Mouse (Mus musculus) erythroid progenitor cell, adult 5-6 weeks (primary cell): ENCODE measurements around the gene Ppp1r13b. TPM values are rescaled to one million over a fixed set of nuclear protein-coding genes. Genes with fewer than 3 reads are reported as not detected.

Experiments
- ATAC-seq: replicated peaks from 2 replicates; pipeline ENCODE4 v1.8.0; 2016; ENCODE audit warnings: moderate number of reproducible peaks, mild to moderate bottlenecking, moderate TSS enrichment, inconsistent platforms; ENCODE audit not compliant: poor library complexity, low FRiP score, severe bottlenecking
- total RNA-seq, 2 experiments: library from RNA; stranded (forward) in 1 of 2; stranded (reverse) in 1 of 2; fragments of 150-400 nt in 1 of 2; fragments of 186-747, 209-891 nt in 1 of 2; gene quantifications; 2 replicates each; pipeline versions ENCODE4 v1.2.3 to v1.2.4; 2015 to 2017; ENCODE audit warnings: low replicate concordance in 2 of 2

Ppp1r13b gene
- total RNA-seq, 2 experiments from 2014 or later, result 6.7 to 14.7 TPM

DNA sequence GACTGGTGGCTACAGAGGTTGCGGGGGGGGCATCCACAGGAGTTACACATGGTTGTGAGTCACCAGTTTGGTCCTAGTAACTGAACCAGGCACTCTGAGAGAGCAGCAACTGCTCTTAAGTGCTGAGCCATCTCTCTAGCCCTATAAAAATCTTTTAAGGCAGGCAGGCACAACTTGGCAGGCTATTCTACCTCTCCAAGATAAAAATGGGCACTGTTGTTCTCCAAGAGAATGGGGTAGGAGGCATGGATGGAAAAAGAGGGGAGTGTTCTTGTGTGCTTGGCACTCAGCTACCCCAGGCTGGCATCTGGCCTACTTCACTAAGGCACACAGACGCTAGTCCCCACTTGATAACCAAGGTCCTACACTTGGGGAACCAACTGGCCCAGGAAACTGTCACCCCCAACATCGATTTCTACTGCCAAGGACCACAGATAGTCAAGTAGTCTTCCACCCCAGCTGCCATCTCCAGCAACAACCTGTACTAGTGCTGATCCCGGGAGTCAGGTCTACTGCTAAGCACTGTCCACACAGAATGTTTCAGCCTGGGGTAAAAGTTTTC lies 19.5 kb downstream of the Ppp1r13b start:
- no peak for ATAC-seq

DNA sequence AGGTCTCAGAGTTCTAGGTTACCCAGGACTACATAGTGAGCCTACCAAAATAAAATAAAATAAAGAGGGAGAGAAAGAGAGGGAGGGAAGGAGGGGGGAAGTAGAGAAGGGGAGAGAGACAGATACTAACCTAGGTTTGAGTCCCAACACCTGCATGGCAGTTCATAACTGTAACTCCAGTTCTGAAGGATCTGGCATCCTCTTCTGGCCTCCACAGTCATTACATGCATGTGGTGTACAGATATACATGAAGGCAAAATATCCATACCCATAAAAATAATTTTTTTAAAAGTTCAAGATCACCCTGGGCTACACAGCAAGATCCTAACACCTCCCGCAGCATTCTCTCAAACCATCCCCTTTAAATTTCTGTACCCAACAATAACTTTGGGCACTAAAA lies 20.9 kb downstream of the Ppp1r13b start:
- ATAC-seq, result no peak

GRCm38 (mm10) chr12:111882852-111883251 lies 25.1 kb downstream of the Ppp1r13b start:
- no peak for ATAC-seq

DNA sequence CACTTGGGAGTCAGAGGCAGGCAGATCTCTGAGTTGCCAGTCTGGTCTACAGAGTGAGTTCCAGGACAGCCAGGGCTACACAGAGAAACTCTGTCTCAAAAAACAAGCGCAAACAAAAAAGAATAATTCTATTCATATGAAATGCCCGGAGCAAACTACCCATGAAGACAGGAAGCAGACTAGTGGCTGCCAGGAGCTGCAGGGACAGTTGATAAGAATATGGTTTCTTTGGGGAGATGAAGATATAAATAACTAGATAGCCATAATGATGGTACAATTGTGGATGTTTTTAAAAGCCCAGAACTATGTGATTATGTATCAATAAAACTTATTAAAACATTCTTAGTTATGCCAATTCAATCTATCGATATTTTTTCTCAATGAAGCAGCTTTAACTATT lies 25.9 kb downstream of the Ppp1r13b start:
- ATAC-seq, result no peak

DNA sequence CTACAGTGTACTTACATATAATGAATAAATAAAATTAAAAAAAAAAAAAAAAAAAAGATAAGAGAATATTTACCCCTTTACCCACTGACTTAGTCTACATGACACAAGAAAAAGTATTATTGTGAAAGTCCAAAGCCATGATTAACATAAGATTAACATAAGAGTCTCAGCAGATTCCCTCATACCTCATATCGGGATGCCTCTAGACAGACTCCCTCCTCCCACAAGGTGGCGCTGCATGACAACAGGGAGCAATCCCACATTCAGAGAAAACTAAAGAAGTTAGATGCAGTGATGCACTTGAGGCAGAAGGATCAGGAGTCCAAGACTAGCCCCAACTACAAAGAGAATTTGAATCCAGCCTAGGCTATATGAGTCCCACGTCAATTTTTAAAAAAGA lies 29.7 kb downstream of the Ppp1r13b start:
- ATAC-seq, result peak; percentile 65

GRCm38 (mm10) chr12:111875499-111875898 lies 32.4 kb downstream of the Ppp1r13b start:
- no peak for ATAC-seq

- ATAC-seq, result no peak
Measured at GRCm38 (mm10) chr12:111874601-111875140, 33.2 kb downstream of the Ppp1r13b start.

- ATAC-seq, result no peak
Measured at GRCm38 (mm10) chr12:111872079-111872478, 35.8 kb downstream of the Ppp1r13b start.

GRCm38 (mm10) chr12:111870811-111871210 lies 37.1 kb downstream of the Ppp1r13b start:
- no peak for ATAC-seq

DNA sequence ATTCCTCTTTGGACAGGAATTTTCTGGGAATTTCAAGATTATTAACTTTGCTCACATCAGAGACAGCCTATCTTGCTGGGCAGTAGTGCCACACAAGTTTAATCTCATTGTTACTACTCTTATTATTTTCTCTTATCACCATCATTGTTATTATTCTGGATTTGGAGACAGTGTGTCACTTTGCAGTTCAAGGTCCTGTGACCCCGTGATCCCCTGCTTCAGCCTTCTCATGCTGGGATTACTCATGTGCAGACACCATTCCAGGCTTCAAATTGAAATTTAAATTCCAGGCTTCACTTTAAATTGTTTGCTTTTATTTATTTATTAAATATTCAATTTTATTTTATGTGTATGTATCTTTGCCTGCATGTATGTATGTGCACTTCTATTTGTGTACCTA lies 38.1 kb downstream of the Ppp1r13b start:
- ATAC-seq, result no peak

DNA sequence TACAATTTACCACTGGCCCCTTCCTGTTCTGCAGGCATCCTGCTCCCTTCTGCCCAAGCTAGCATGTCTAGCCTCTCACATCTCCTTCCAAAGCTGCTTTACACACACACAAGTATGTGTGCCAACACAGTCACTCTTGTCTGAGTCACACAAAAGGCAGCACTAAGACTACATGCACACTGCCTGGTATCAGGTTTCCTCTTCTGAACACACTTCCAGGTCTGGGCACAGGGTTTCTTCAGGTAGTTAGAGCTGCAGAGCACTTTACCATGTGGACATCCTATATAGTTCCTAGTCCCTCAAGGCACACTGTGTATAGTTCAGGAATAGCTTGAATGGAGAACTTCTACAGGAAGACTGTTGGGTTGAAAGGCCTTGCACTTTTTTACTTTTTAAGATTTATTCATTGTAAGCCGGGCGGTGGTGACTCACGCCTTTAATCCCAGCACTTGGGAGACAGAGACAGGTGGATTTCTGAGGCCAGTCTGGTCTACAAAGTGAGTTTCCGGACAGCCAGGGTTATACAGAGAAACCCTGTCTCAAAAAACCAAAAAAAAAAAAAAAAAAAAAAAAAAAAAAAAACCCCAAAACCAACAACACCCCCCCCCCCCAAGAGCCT lies 43.6 kb downstream of the Ppp1r13b start:
- no peak for ATAC-seq

DNA sequence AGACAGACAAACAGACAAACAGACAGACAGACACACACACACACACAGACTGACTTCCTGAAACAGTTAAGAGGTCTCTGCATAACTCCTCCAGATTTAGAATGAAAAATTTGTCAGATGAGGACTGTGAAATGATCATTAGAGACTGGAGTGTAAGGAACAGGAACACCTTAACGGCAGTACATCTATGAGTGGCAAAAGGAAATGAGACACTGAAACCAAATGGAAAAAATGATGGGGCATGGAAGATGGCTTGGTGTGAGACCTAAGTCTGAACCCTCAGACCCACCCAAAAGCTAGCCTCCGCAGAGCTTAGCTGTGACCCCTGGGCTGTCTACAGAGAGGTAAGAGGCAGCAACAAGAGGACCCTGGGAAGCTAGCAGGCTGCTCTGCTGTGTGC lies 52.5 kb downstream of the Ppp1r13b start:
- no peak for ATAC-seq

DNA sequence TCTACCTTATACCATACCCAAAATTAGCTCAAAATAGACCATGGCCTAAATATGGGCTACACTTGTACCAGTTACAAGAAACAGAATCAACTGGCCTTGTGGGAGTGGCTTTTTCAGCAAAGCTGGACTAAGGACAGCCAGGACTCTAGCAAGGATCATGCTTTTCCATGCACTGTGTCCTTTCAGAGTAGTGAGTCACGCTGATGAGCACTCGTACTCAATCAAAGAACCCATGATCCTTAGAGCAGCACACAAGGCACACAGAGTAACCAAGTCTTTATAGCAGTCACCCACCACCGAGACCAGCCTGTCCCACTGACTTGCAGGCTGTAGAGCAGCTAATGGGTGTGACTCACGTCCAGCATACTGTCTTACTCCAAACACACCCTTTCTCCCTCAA lies 54.4 kb downstream of the Ppp1r13b start:
- no peak for ATAC-seq

- ATAC-seq, result no peak
Measured at GRCm38 (mm10) chr12:111853011-111853436, 54.9 kb downstream of the Ppp1r13b start.

DNA sequence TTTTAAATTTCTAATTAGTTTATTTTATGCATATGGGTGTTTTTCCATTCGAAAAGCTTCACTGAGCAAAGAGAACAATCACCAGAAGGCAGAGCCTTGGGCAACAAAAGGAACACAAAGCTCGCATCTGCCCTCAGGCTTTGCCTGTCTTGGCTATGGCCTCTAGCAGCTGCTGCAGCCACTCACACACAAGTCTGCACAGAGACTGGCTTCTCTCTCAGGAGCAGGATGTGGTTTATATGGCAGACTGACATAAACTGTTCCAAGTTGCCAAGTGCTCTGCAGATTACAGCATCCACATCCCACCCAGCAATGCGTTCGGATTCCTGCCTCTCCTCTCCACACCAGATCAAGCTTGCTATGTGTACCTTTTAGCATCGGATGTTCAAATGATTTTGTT lies 56.2 kb downstream of the Ppp1r13b start:
- no peak for ATAC-seq

DNA sequence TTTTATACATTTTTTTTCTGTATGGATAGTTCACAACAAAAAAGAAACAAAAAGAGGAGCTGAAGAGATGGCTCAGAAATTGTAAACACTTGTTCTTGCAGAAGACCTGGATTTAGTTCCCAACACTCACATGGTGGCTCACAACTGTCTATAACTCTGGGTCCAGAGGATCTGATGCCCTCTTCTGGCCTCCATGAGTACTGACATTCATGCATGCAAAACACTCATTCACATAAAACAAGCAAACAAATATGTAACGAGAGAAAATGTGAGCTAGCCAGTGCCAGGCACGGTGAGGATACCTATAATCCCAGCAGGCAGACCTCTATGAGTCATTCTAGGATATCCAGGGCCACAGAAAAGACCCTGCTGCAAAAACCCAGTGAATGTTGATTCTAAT lies 56.7 kb downstream of the Ppp1r13b start:
- ATAC-seq, result no peak

DNA sequence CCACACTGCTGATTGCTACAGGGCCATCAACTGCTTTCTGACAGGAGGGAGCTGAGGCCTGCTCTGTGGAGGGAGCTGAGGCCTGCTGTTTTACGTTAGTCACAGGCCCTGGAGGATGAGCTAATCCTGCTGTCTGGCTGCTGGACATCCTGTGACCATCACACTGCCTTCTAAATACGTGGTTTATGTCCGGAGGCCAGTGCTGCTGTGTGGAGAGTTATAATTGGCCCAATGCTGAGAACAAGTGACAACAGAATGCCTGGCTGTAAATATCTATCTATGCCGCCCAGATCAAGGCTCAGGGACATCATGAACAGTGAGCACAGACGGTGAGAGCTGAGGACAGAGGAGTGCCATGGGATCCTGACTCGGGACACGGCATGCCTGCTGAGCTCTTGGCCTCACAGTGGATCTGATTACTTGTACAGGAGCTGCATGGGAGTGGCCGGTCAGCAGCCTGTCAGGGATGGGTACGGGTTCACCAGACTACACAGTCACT lies 59.6 kb downstream of the Ppp1r13b start:
- no peak for ATAC-seq

DNA sequence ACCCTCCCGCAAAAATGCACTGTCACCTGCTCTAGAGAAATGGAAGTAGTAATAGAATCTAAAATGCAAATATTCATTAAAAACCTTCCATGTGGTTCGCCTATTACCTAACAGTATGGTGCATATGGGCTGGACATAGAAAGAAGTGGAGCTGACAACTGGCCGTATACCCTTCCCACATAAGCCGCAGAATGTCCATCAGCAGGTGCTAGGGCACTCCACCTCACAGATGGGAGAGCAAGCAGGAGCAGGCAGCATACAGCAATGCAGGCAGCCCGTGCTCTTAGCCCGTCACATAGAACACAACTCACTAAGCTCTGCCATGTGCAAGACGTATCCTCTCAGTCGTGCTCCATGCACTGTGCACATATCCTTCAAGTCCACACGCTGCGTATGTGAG lies 61.1 kb downstream of the Ppp1r13b start:
- no peak for ATAC-seq

GRCm38 (mm10) chr12:111845953-111846352 lies 62.0 kb downstream of the Ppp1r13b start:
- no peak for ATAC-seq

DNA sequence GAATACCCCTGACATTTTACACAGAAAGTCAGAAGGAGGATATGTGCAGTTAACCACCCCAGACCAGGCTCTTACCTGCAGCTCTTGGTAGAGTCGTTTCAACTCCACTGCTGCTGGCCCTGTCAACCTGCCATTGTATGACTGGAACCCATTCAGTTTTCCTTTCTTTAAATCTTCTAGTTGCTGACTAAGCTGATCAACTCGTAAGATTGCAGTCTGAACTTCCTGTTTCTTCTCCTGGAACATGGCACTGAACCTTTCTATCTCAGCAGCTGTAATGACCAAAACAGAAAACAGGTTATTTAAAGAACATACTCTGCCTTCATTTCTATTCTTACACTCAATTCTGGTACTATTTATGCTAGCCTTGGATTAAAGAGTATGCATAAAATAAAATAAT lies 64.4 kb downstream of the Ppp1r13b start:
- no peak for ATAC-seq

- ATAC-seq, result no peak
Measured at GRCm38 (mm10) chr12:111842565-111843433, 65.1 kb downstream of the Ppp1r13b start.
